Mouse (Mus musculus) spleen, adult 12 weeks (tissue): ENCODE results near the gene Olfr463.

Experiments used
- DNase-seq: peaks from one replicate; pipeline ENCODE4 v3.0.0; 2022; ENCODE audit warnings: low spot score

Olfr463 gene

DNA sequence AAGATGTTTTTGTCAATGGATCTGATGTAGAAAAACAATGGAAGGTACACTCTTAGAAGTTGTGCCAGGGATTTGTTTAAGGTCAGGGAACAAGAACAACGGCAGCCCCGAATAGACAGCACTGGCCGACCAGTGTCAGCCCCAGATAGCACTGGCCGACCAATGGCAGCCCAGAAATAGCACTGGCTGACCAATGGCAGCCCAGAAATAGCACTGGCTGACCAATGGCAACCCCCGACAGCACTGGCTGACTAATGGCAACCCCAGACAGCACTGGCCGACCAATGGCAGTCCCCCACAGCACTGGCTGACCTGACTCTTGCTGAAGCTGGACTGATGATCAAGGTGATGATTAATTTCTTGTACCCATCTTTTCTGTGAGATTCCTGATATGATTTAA is 49.3 kb downstream of the Olfr463 start:
- no peak for DNase-seq

GRCm38 (mm10) chr11:87846968-87847600 is 50.1 kb downstream of the Olfr463 start:
- DNase-seq: no peak
